Mouse (Mus musculus) embryonic fibroblast, embryonic 13.5 days (primary cell): Measurements from ENCODE around the gene Pde5a.

Experiments used
- CTCF ChIP-seq: IDR thresholded peaks from 2 replicates; pipeline ENCODE4 v1.5.1; 2011; ENCODE audit warnings: mild to moderate bottlenecking, control low read depth, low read length, moderate library complexity, borderline replicate concordance; ENCODE audit not compliant: insufficient read depth
- POLR2A ChIP-seq: IDR thresholded peaks from 2 replicates; pipeline ENCODE4 v1.6.1; 2011; ENCODE audit warnings: low read depth, mild to moderate bottlenecking, control low read depth, low read length, moderate library complexity

- TF ChIP-seq CTCF: no peak
- TF ChIP-seq POLR2A: no peak
Observed at GRCm38 (mm10) chr3:122871596-122871995, 142.8 kb downstream of the Pde5a start.
